Mouse (Mus musculus): ENCODE measurements around the gene 9330182O14Rik. TPM values are rescaled to one million over a fixed set of nuclear protein-coding genes. Genes with fewer than 3 reads are reported as not detected.

The 9330182O14Rik gene
- polyA plus RNA-seq (2011; ENCODE audit: insufficient read depth, insufficient read length, low replicate concordance, missing spikeins) = not detected in 2 replicates

- no peak for TF ChIP-seq CTCF (IDR thresholded peaks at IDR 0.05; ENCODE audit: control insufficient read depth, insufficient read depth, low read length)
- TF ChIP-seq POLR2A (IDR thresholded peaks at IDR 0.05; ENCODE audit: borderline replicate concordance, control insufficient read depth, low read depth, low read length) = no peak
- Histone ChIP-seq H3K4me3 (replicated peaks; ENCODE audit: control insufficient read depth, low read depth, low read length) (no peak within 1 kb of the TSS), H3K27ac (ENCODE audit: control insufficient read depth, insufficient read depth, low read depth, low read length, poor library complexity) (no peak within 1 kb of the TSS), H3K4me1 (ENCODE audit: control insufficient read depth, insufficient read depth, low read length) (no peaks in the 10 kb centered on the region)
- 25% methylated on average over 10 of the region's 10 CpGs for whole genome bisulfite sequencing
These were observed at the start of gene 9330182O14Rik for GRCm38 (mm10) chr15:40134152-40134792. 9330182O14Rik (plus strand) TSS chr15:40134365.

GRCm38 (mm10) chr15:40103304-40103703 is 30.9 kb upstream of the 9330182O14Rik start:
- TF ChIP-seq POLR2A (IDR thresholded peaks at IDR 0.05; ENCODE audit: borderline replicate concordance, control insufficient read depth, low read depth, low read length) (no peak), CTCF (IDR thresholded peaks at IDR 0.05; ENCODE audit: control insufficient read depth, insufficient read depth, low read length) (no peak)
- H3K4me3 ChIP-seq (replicated peaks; ENCODE audit: control insufficient read depth, low read depth, low read length) = no peak overlapping the region
- WGBS = 89% methylated on average over 2 of the region's 2 CpGs
- H3K27ac ChIP-seq (ENCODE audit: control insufficient read depth, insufficient read depth, low read depth, low read length, poor library complexity) = no peak overlapping the region
- no peaks in the 10 kb centered on the region for H3K4me1 ChIP-seq (ENCODE audit: control insufficient read depth, insufficient read depth, low read length)

- 76% methylated on average over 4 of the region's 4 CpGs for WGBS
- Histone ChIP-seq H3K4me1 (ENCODE audit: control insufficient read depth, insufficient read depth, low read length) (no peaks in the 10 kb centered on the region), H3K27ac (ENCODE audit: control insufficient read depth, insufficient read depth, low read depth, low read length, poor library complexity) (no peak overlapping the region), H3K4me3 (replicated peaks; ENCODE audit: control insufficient read depth, low read depth, low read length) (no peak overlapping the region)
- TF ChIP-seq CTCF (IDR thresholded peaks at IDR 0.05; ENCODE audit: control insufficient read depth, insufficient read depth, low read length) (no peak), POLR2A (IDR thresholded peaks at IDR 0.05; ENCODE audit: borderline replicate concordance, control insufficient read depth, low read depth, low read length) (no peak)
These were observed 28.5 kb upstream of the 9330182O14Rik start for GRCm38 (mm10) chr15:40105712-40106111.

GRCm38 (mm10) chr15:40113888-40114576 is 20.1 kb upstream of the 9330182O14Rik start:
- Histone ChIP-seq H3K4me3 (replicated peaks; ENCODE audit: control insufficient read depth, low read depth, low read length) (no peak overlapping the region), H3K27ac (ENCODE audit: control insufficient read depth, insufficient read depth, low read depth, low read length, poor library complexity) (no peak overlapping the region), H3K4me1 (ENCODE audit: control insufficient read depth, insufficient read depth, low read length) (no peaks in the 10 kb centered on the region)
- TF ChIP-seq POLR2A (IDR thresholded peaks at IDR 0.05; ENCODE audit: borderline replicate concordance, control insufficient read depth, low read depth, low read length) (no peak), CTCF (IDR thresholded peaks at IDR 0.05; ENCODE audit: control insufficient read depth, insufficient read depth, low read length) (no peak)
- 55% methylated on average over 18 of the region's 18 CpGs for WGBS

- Histone ChIP-seq H3K4me1 (ENCODE audit: control insufficient read depth, insufficient read depth, low read length) (no peaks in the 10 kb centered on the region), H3K27ac (ENCODE audit: control insufficient read depth, insufficient read depth, low read depth, low read length, poor library complexity) (no peak overlapping the region), H3K4me3 (replicated peaks; ENCODE audit: control insufficient read depth, low read depth, low read length) (no peak overlapping the region)
- WGBS = 70% methylated on average over 22 of the region's 22 CpGs
- TF ChIP-seq POLR2A (IDR thresholded peaks at IDR 0.05; ENCODE audit: borderline replicate concordance, control insufficient read depth, low read depth, low read length) = no peak
- no peak for TF ChIP-seq CTCF (IDR thresholded peaks at IDR 0.05; ENCODE audit: control insufficient read depth, insufficient read depth, low read length)
These were observed 19.4 kb upstream of the 9330182O14Rik start for GRCm38 (mm10) chr15:40114600-40115271.

- no peaks in the 10 kb centered on the region for H3K4me1 ChIP-seq (ENCODE audit: control insufficient read depth, insufficient read depth, low read length)
- TF ChIP-seq CTCF (IDR thresholded peaks at IDR 0.05; ENCODE audit: control insufficient read depth, insufficient read depth, low read length) (no peak), POLR2A (IDR thresholded peaks at IDR 0.05; ENCODE audit: borderline replicate concordance, control insufficient read depth, low read depth, low read length) (no peak)
- no peak overlapping the region for H3K4me3 ChIP-seq (replicated peaks; ENCODE audit: control insufficient read depth, low read depth, low read length)
- WGBS = 81% methylated on average over 3 of the region's 3 CpGs
- H3K27ac ChIP-seq (ENCODE audit: control insufficient read depth, insufficient read depth, low read depth, low read length, poor library complexity) = no peak overlapping the region
These were observed 17.8 kb upstream of the 9330182O14Rik start for GRCm38 (mm10) chr15:40116396-40116795.

- H3K4me3 ChIP-seq (replicated peaks; ENCODE audit: control insufficient read depth, low read depth, low read length) = no peak overlapping the region
- no peaks in the 10 kb centered on the region for H3K4me1 ChIP-seq (ENCODE audit: control insufficient read depth, insufficient read depth, low read length)
- TF ChIP-seq CTCF (IDR thresholded peaks at IDR 0.05; ENCODE audit: control insufficient read depth, insufficient read depth, low read length) = no peak
- TF ChIP-seq POLR2A (IDR thresholded peaks at IDR 0.05; ENCODE audit: borderline replicate concordance, control insufficient read depth, low read depth, low read length) = no peak
- 78% methylated on average over 9 of the region's 9 CpGs for WGBS
- H3K27ac ChIP-seq (ENCODE audit: control insufficient read depth, insufficient read depth, low read depth, low read length, poor library complexity) = no peak overlapping the region
These were observed 9.8 kb upstream of the 9330182O14Rik start for GRCm38 (mm10) chr15:40124211-40124953.
